Mouse (Mus musculus): ENCODE measurements around the gene 4930519G04Rik. TPM values are rescaled to one million over a fixed set of nuclear protein-coding genes. Genes with fewer than 3 reads are reported as not detected.
A peak's percentile ranks its signal among the peaks of the same experiment; 100 is the strongest.
"Not testable (repeated sequence)": the region's sequence is repeated elsewhere in the genome, so short reads cannot be mapped to it uniquely, and the experiment has no call there.

Gene 4930519G04Rik
- total RNA-seq, 2 experiments from 2014 or later: not detected

GRCm38 (mm10) chr5:114896688-114897373 is 43.4 kb downstream of the 4930519G04Rik start, which contains the start of gene Oasl2:
Oasl2 (plus strand) TSS chr5:114896936.
- no peak for DNase-seq (ENCODE audit: low spot score)

GRCm38 (mm10) chr5:114897374-114897793 is 43.9 kb downstream of the 4930519G04Rik start:
- intact Hi-C loops (cut with DNase I): loop anchor here (5.0 kb wide), 1 partner anchor 75 kb away; the partner anchor contains the start of gene 1500011B03Rik
- DNase-seq (ENCODE audit: low spot score): peak; percentile 31

More at GRCm38 (mm10) chr5:114896688-114897373, 43.4 kb downstream of the 4930519G04Rik start, which contains the start of gene Oasl2:
- intact Hi-C loops (cut with DNase I): loop anchor here (5.0 kb wide), 1 partner anchor 75 kb away; the partner anchor contains the start of gene 1500011B03Rik

- intact Hi-C loops (cut with DNase I): loop anchor here (5.0 kb wide), 1 partner anchor 77 kb away; the partner anchor contains the start of gene 1500011B03Rik
- DNase-seq (ENCODE audit: low spot score): no peak
Measured at GRCm38 (mm10) chr5:114898857-114899256, 45.4 kb downstream of the 4930519G04Rik start.

GRCm38 (mm10) chr5:114902413-114902812 is 48.9 kb downstream of the 4930519G04Rik start:
- DNase-seq (ENCODE audit: low spot score): no peak
- intact Hi-C loops (cut with DNase I): loop anchor here (5.0 kb wide), 1 partner anchor 195 kb away; the partner anchor contains the start of gene Tchp

- intact Hi-C loops (cut with DNase I): no loop called here
- DNase-seq (ENCODE audit: low spot score): no peak
Measured at GRCm38 (mm10) chr5:114908598-114909305, 55.3 kb downstream of the 4930519G04Rik start.

GRCm38 (mm10) chr5:114913686-114914085 is 60.2 kb downstream of the 4930519G04Rik start:
- intact Hi-C loops (cut with DNase I): no loop called here
- DNase-seq (ENCODE audit: low spot score): no peak

- intact Hi-C loops (cut with DNase I): no loop called here
- no peak for DNase-seq (ENCODE audit: low spot score)
Measured at GRCm38 (mm10) chr5:114914855-114915254, 61.4 kb downstream of the 4930519G04Rik start.

- intact Hi-C loops (cut with DNase I): no loop called here
- no peak for DNase-seq (ENCODE audit: low spot score)
Measured at GRCm38 (mm10) chr5:114915854-114916253, 62.4 kb downstream of the 4930519G04Rik start.

- no peak for DNase-seq (ENCODE audit: low spot score)
- intact Hi-C loops (cut with DNase I): no loop called here
Measured at GRCm38 (mm10) chr5:114916777-114917176, 63.3 kb downstream of the 4930519G04Rik start.

GRCm38 (mm10) chr5:114917357-114917756 is 63.9 kb downstream of the 4930519G04Rik start:
- intact Hi-C loops (cut with DNase I): not testable (repeated sequence)

GRCm38 (mm10) chr5:114921551-114922365 is 68.3 kb downstream of the 4930519G04Rik start:
- DNase-seq (ENCODE audit: low spot score): no peak
- intact Hi-C loops (cut with DNase I): no loop called here

More at GRCm38 (mm10) chr5:114917357-114917756, 63.9 kb downstream of the 4930519G04Rik start:
- not testable (repeated sequence) for DNase-seq (ENCODE audit: low spot score)

GRCm38 (mm10) chr5:114922366-114922731 is 68.9 kb downstream of the 4930519G04Rik start:
- no peak for DNase-seq (ENCODE audit: low spot score)
- intact Hi-C loops (cut with DNase I): no loop called here

GRCm38 (mm10) chr5:114922998-114923473 is 69.6 kb downstream of the 4930519G04Rik start, which contains the start of gene Oasl1:
Oasl1 (plus strand) TSS chr5:114923240.
- intact Hi-C loops (cut with DNase I): no loop called here
- DNase-seq (ENCODE audit: low spot score): peak; percentile 20

GRCm38 (mm10) chr5:114926153-114926684 is 72.8 kb downstream of the 4930519G04Rik start:
- intact Hi-C loops (cut with DNase I): no loop called here
- no peak for DNase-seq (ENCODE audit: low spot score)

GRCm38 (mm10) chr5:114926753-114927152 is 73.3 kb downstream of the 4930519G04Rik start:
- DNase-seq (ENCODE audit: low spot score): no peak
- intact Hi-C loops (cut with DNase I): no loop called here

GRCm38 (mm10) chr5:114931626-114932025 is 78.2 kb downstream of the 4930519G04Rik start:
- intact Hi-C loops (cut with DNase I): no loop called here
- no peak for DNase-seq (ENCODE audit: low spot score)

- intact Hi-C loops (cut with DNase I): no loop called here
- no peak for DNase-seq (ENCODE audit: low spot score)
Measured at GRCm38 (mm10) chr5:114933206-114933605, 79.7 kb downstream of the 4930519G04Rik start.

Data from heart, postnatal 25 days (tissue).